Mouse (Mus musculus) limb, embryonic 12.5 days (tissue): ENCODE data around the gene Tmem135. TPM values are rescaled to one million over a fixed set of nuclear protein-coding genes. Genes with fewer than 3 reads are reported as not detected.

Experiments
- ATAC-seq: fragments of 200-750 bp; cut with Nextera tagmentation; 2 replicates; pipeline ENCODE4 v1.8.0; 2017; ENCODE audit warnings: low read depth, moderate TSS enrichment; ENCODE audit not compliant: insufficient number of reproducible peaks, insufficient read depth, low FRiP score, low TSS enrichment
- H3K27ac ChIP-seq: fragments of 300-500 bp; sonication (generic); 2 replicates; pipeline ENCODE4 v1.5.1; 2016; ENCODE audit warnings: mild to moderate bottlenecking, moderate library complexity
- H3K27me3 ChIP-seq: fragments of 300-500 bp; sonication (generic); 2 replicates; pipeline ENCODE4 v1.6.1; 2016; ENCODE audit warnings: mild to moderate bottlenecking, moderate library complexity
- H3K36me3 ChIP-seq: fragments of 300-500 bp; sonication (generic); 2 replicates; pipeline ENCODE4 v1.6.1; 2016; ENCODE audit warnings: mild to moderate bottlenecking, moderate library complexity
- H3K4me1 ChIP-seq: fragments of 300-500 bp; sonication (generic); replicated peaks from 2 replicates; pipeline ENCODE4 v1.6.1; 2016
- H3K4me2 ChIP-seq: fragments of 300-500 bp; sonication (generic); 2 replicates; pipeline ENCODE4 v1.6.1; 2016; ENCODE audit warnings: mild to moderate bottlenecking, moderate library complexity
- H3K4me3 ChIP-seq: fragments of 300-500 bp; sonication (generic); replicated peaks from 2 replicates; pipeline ENCODE4 v1.5.1; 2016; ENCODE audit warnings: mild to moderate bottlenecking
- H3K9ac ChIP-seq: fragments of 300-500 bp; sonication (generic); replicated peaks from 2 replicates; pipeline ENCODE4 v1.6.1; 2016; ENCODE audit warnings: mild to moderate bottlenecking, moderate library complexity
- H3K9me3 ChIP-seq: fragments of 300-500 bp; sonication (generic); 2 replicates; pipeline ENCODE4 v1.6.1; 2016; ENCODE audit warnings: mild to moderate bottlenecking, moderate library complexity
- WGBS: fragments of 180-500 bp; shearing (Covaris S2); methylation state at CpG from one replicate; pipeline ENCODE4 v1.1.7; 2016; 5-methylcytosine and 5-hydroxymethylcytosine counted together
- polyA plus RNA-seq: library from polyadenylated mRNA; unstranded; fragments of >200 nt; fragmentation: Nextera tagmentation; extraction: Ambion mirVana; gene quantifications from 2 replicates; pipeline ENCODE4 v1.2.1, GENCODE M21; 2016

Gene Tmem135
- polyA plus RNA-seq, 1 experiment from 2014 or later = 25.0 TPM

DNA sequence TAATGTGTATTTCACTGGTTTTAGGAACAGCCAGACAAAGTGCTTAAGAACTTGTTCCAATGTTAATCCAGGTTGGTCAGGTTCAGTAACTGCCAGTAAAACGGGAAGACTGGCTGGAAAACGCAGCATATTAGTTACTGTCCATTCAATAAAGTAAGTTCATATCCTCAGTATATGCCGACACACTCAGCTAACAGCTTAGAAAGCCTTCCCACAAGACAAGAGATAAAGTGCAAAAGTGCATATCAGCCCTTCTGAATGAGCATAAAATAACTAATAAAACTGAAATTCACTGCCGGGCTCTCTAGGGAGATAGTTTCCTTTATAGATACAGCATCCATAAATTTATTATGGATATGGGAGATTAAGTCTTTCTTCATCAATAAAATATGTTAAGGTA lies 161.5 kb downstream of the Tmem135 start:
- peaks cover 8% of the 10 kb centered on the region; the same call in 1 of the 2 replicates for H3K36me3 ChIP-seq
- WGBS = 90% methylated on average over 4 of the region's 4 CpGs

DNA sequence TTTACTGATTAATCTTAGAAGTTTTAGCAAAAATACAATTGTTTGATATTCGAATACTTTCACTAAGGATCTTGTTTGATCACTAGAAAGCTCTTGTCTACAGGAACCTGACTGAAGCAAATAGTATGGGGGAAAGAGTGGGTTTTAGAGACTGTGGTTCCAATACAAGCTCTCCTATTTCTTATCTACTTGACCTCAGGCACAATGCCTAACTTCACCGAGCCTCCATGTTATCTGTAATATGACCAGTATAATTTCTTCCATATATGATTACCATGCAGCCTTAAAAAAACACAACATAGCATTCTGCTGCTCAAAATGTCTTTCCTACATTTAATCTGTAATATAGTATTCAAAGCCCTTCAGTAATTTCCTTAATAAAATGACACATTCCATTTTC lies 161.9 kb downstream of the Tmem135 start:
- Histone ChIP-seq H3K27me3 (no peaks in the 10 kb centered on the region), H3K36me3 (peaks cover 8% of the 10 kb centered on the region; the same call in 1 of the 2 replicates), H3K9me3 (no peaks in the 10 kb centered on the region), H3K4me3 (no peak overlapping the region), H3K4me2 (no peak overlapping the region), H3K9ac (no peak overlapping the region), H3K4me1 (0 out of 2 replicates have a peak, but pooled peaks cover 2% of the 10 kb centered on the region), H3K27ac (no peak overlapping the region)
- no peak for ATAC-seq
- WGBS = 86% methylated on average over 2 of the region's 2 CpGs

More for the DNA sequence above, 161.5 kb downstream of the Tmem135 start:
- H3K9ac ChIP-seq = no peak overlapping the region
- no peak overlapping the region for H3K4me3 ChIP-seq
- no peak overlapping the region for H3K27ac ChIP-seq
- H3K27me3 ChIP-seq = no peaks in the 10 kb centered on the region
- no peaks in the 10 kb centered on the region for H3K9me3 ChIP-seq
- ATAC-seq = no peak
- 0 out of 2 replicates have a peak, but pooled peaks cover 5% of the 10 kb centered on the region for H3K4me1 ChIP-seq
- no peak overlapping the region for H3K4me2 ChIP-seq

DNA sequence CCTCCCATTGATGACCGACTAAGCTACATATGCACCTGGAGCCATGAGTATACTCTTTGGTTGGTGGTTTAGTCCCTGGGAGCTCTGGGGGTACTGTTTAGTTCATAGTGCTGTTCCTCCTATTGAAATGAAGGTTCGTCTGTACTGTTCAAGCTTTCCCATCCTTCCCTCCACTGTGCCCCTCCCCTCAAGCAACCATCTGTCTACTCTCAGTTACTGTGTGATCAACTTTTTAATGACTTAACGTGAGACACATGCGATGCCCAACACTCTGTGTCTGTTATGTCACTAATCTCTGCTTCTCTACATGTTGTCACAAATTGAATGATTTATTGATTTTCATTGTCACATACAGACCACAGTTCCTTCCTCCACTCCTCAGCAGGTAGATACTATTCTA lies 164.4 kb downstream of the Tmem135 start:
- H3K9me3 ChIP-seq = no peaks in the 10 kb centered on the region
- ATAC-seq = no peak
- H3K4me2 ChIP-seq = no peak overlapping the region
- H3K9ac ChIP-seq = no peak overlapping the region
- peaks cover 8% of the 10 kb centered on the region; the same call in 1 of the 2 replicates for H3K36me3 ChIP-seq
- no peak overlapping the region for H3K4me3 ChIP-seq
- no peak overlapping the region for H3K27ac ChIP-seq
- H3K4me1 ChIP-seq = no peaks in the 10 kb centered on the region
- H3K27me3 ChIP-seq = no peaks in the 10 kb centered on the region
- 88% methylated on average over 4 of the region's 4 CpGs for WGBS

DNA sequence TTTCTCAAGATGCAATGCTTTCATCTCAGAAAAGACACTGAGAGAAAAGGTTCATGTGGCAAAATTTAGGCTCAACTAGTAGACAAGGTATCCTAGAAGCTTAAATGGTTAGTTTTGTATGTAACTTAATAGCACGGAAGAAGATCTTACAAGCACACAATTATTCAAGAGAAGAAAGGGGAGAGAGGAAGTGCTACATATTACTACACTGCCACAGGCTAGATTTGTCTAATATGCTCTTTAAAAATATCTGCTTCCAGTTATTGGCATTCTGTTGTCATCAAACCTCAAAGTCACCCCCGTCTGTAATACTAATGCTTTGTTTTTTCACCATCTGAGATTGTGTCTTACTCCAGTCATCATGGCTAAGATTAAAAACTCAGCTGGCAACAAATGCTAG lies 167.4 kb downstream of the Tmem135 start:
- H3K36me3 ChIP-seq = peaks cover 8% of the 10 kb centered on the region; the same call in 1 of the 2 replicates
- no peaks in the 10 kb centered on the region for H3K27me3 ChIP-seq
- 81% methylated on average over 2 of the region's 2 CpGs for WGBS
- ATAC-seq = no peak
- H3K4me1 ChIP-seq = no peaks in the 10 kb centered on the region
- H3K4me2 ChIP-seq = no peak overlapping the region
- H3K9ac ChIP-seq = no peak overlapping the region
- H3K9me3 ChIP-seq = no peaks in the 10 kb centered on the region
- H3K27ac ChIP-seq = no peak overlapping the region
- no peak overlapping the region for H3K4me3 ChIP-seq

DNA sequence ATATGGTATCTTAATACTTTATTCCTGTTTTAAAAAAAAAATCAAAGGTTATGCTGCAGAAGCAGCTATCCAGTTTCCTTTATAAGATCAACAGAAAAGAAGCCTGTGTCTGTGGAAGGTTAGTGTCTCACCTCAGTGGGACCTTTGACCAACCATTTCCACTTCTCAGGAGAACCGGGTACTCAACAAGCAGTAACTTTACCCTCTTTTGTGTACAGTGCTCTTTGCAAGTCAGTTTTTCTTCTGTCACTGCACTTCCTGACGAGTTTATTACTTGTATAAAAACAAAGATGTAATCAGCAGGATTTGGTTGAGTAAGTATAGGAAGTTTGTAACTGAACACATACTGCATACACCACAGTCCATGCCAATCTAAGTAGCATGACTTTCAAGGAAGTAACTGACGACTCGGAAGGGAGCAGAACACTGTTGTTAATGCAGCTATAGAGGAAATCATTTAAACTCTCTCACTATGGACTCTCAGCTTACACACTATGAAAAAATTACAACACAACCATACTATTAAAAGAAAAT lies 168.0 kb downstream of the Tmem135 start:
- H3K4me3 ChIP-seq = no peak overlapping the region
- no peak overlapping the region for H3K9ac ChIP-seq
- H3K4me1 ChIP-seq = no peaks in the 10 kb centered on the region
- no peak overlapping the region for H3K27ac ChIP-seq
- no peak overlapping the region for H3K4me2 ChIP-seq
- H3K9me3 ChIP-seq = no peaks in the 10 kb centered on the region
- WGBS = 56% methylated on average over 4 of the region's 4 CpGs
- no peaks in the 10 kb centered on the region for H3K27me3 ChIP-seq
- ATAC-seq = no peak
- peaks cover 7% of the 10 kb centered on the region; the same call in 1 of the 2 replicates for H3K36me3 ChIP-seq

DNA sequence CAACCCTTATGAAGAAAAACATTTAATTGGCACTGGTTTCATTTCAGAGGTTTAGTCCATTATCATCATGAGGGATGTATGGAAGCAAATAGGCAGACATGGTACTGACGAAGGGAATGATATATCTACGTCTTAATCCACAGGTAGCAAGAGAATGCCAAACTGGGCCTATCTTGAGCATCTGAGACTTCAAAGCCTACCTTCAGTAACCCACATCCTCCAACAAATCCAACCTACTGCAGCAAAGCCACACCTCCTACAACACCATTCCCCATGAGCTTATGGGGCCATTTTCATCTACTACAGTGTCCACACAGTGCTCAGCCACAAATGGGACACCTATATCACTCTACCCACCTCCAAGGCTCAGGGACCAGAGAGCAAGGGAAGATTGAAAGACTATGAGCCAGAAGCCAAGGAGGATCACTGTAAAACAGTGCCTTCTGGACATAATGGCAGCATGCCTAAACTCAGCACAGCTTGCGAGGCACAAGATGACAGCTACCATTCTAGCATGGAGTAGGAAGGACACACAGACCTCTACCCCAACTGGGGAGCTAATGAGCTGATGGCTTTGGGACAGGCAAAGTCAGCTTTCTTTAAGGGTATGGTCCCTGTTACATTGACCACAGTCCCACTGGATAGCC lies 171.4 kb downstream of the Tmem135 start:
- no peaks in the 10 kb centered on the region for H3K36me3 ChIP-seq
- H3K4me2 ChIP-seq = no peak overlapping the region
- no peak overlapping the region for H3K9ac ChIP-seq
- H3K27ac ChIP-seq = no peak overlapping the region
- H3K4me3 ChIP-seq = no peak overlapping the region
- ATAC-seq = no peak
- H3K9me3 ChIP-seq = no peaks in the 10 kb centered on the region
- no peaks in the 10 kb centered on the region for H3K4me1 ChIP-seq
- H3K27me3 ChIP-seq = no peaks in the 10 kb centered on the region
- WGBS = 94% methylated on average over 3 of the region's 3 CpGs

DNA sequence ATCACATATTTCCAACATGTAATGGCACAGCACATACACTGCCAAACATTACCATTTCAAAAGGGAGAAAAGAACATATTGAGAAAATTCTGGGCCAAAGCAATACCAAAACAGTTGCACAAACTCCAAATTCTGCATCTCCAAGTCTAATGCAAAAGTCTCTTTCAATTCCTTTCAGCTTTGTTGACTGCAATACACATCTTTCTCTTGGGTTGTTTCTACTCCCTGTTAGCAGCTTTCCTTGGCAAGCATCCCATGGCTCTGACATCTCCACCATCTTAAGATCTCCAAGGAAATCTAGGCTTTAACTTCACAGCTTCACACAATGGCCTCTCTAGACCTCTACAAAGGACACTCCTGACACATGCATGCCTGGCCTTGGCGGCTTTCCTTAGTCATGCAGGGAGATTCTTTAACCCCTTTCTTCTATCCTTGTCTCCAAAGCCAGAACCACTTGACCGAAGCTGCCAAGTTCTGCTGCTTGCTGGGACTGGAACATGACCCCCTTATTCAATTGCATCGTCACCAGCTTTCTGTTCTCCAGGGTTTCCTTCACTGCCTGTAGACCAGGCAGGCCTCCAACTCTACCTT lies 172.7 kb downstream of the Tmem135 start:
- no peak overlapping the region for H3K27ac ChIP-seq

DNA sequence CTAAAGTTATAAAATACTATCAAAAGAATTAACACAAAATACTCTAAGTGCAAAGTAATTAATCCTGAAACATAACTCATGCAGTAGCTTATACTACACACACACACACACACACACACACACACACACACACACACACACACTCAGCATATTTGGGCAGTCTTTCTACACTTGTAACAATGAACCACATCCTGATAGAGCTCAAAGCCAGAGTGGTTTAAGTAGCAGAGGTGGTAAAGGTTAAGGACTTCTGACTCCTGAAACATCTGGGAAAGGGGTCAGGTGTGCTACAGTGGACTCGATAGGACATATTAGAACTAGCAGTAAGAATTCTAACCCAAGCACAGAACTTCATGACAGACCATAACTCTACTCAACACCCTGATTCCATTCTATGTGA lies 181.4 kb downstream of the Tmem135 start:
- no peaks in the 10 kb centered on the region for H3K9me3 ChIP-seq
- H3K9ac ChIP-seq = no peak overlapping the region
- no peak for ATAC-seq
- no peak overlapping the region for H3K4me3 ChIP-seq
- H3K27ac ChIP-seq = no peak overlapping the region
- no peaks in the 10 kb centered on the region for H3K27me3 ChIP-seq
- H3K4me1 ChIP-seq = peaks cover 5% of the 10 kb centered on the region; the same call in 1 of the 2 replicates
- WGBS = 46% methylated on average over 1 of the region's 1 CpGs
- H3K4me2 ChIP-seq = no peak overlapping the region
- H3K36me3 ChIP-seq = no peaks in the 10 kb centered on the region

More for the DNA sequence above, 172.7 kb downstream of the Tmem135 start:
- ATAC-seq = no peak
- Histone ChIP-seq H3K9me3 (no peaks in the 10 kb centered on the region), H3K4me3 (no peak overlapping the region), H3K9ac (no peak overlapping the region), H3K4me2 (no peak overlapping the region), H3K27me3 (no peaks in the 10 kb centered on the region), H3K36me3 (no peaks in the 10 kb centered on the region), H3K4me1 (no peaks in the 10 kb centered on the region)
- 84% methylated on average over 3 of the region's 3 CpGs for WGBS

DNA sequence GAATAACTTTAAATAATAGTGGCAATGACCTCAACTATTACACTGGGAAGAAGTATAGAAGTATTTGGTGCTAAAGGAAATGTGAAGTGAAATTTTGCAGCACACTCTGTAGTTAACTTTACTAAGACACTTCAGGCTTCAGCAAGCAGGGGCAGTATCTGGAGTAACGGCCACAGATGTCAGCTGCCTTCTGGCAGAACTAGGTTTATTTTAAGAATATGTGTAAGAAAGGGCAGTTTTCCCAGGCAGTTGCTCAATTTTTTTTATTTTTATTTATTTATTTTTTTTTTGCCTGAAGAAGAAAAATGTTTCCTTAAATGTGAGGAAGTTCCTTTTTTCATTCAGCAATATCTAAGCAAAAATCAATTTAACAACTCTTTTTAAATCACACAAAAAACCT lies 187.4 kb downstream of the Tmem135 start:
- no peak overlapping the region for H3K4me3 ChIP-seq
- H3K36me3 ChIP-seq = no peaks in the 10 kb centered on the region
- no peaks in the 10 kb centered on the region for H3K9me3 ChIP-seq
- 57% methylated on average over 1 of the region's 1 CpGs for WGBS
- no peak overlapping the region for H3K9ac ChIP-seq
- peaks cover 6% of the 10 kb centered on the region; the same call in 1 of the 2 replicates for H3K4me1 ChIP-seq
- ATAC-seq = no peak
- H3K27me3 ChIP-seq = no peaks in the 10 kb centered on the region
- H3K4me2 ChIP-seq = no peak overlapping the region
- H3K27ac ChIP-seq = no peak overlapping the region

DNA sequence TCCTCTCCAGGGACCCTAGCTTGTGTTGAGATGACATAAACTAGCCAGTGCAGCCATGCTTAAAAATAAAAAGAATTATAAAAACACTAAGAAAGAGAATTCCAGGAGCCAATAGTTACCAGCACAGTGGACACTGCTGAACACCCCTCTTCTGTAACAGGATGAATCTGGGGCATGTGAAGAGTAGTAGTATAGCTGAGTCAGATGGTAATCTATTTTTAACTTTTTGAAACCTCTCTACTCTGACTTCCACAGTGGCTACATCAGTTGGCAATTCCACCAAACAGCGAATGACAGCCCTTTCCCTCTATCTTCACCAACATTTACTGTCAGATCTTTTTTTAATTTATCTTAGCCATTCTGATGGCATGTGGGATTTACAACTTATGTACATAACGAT lies 187.9 kb downstream of the Tmem135 start:
- H3K36me3 ChIP-seq = no peaks in the 10 kb centered on the region
- WGBS = 92% methylated on average over 2 of the region's 2 CpGs

DNA sequence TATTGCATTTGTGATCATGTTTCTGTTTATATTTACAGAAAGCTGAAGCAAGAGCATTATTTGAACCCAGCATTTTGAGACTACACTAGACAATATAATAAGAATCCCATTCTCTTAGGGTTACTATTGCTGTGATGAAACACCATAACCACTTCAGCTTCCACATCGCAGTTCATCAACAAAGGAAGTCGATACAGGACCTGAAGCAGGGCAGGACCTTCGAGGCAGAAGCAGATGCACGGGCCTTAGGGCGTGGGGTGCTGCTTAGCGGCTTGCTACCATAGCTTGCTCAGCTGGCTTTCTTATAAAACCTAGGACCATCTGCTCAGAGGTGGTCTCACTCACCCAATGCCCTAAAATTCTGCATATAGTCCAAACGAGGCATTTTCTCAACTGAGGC lies 188.3 kb downstream of the Tmem135 start:
- no peaks in the 10 kb centered on the region for H3K36me3 ChIP-seq
- 49% methylated on average over 7 of the region's 7 CpGs for WGBS
- no peak overlapping the region; the same call in 1 of the 2 replicates for H3K27ac ChIP-seq
- no peak overlapping the region for H3K4me3 ChIP-seq
- peaks cover 7% of the 10 kb centered on the region for H3K4me1 ChIP-seq
- no peaks in the 10 kb centered on the region for H3K9me3 ChIP-seq
- no peaks in the 10 kb centered on the region for H3K27me3 ChIP-seq
- no peak overlapping the region for H3K4me2 ChIP-seq
- no peak overlapping the region for H3K9ac ChIP-seq
- no peak for ATAC-seq

More for the DNA sequence above, 187.9 kb downstream of the Tmem135 start:
- H3K4me3 ChIP-seq = no peak overlapping the region
- no peaks in the 10 kb centered on the region for H3K9me3 ChIP-seq
- no peaks in the 10 kb centered on the region for H3K27me3 ChIP-seq
- no peak for ATAC-seq
- H3K4me2 ChIP-seq = no peak overlapping the region
- H3K4me1 ChIP-seq = peaks cover 6% of the 10 kb centered on the region; the same call in 1 of the 2 replicates
- H3K9ac ChIP-seq = no peak overlapping the region
- no peak overlapping the region; the same call in 1 of the 2 replicates for H3K27ac ChIP-seq
